Mouse (Mus musculus) layer of hippocampus, adult 2 months (tissue): ENCODE measurements around the gene Ezh1. TPM values are rescaled to one million over a fixed set of nuclear protein-coding genes. Genes with fewer than 3 reads are reported as not detected.
"Not testable (repeated sequence)": the region's sequence is repeated elsewhere in the genome, so short reads cannot be mapped to it uniquely, and the experiment has no call there.

Source experiments
- DNase-seq, 2 experiments: peaks; one replicate each; pipeline ENCODE4 v3.0.0; 2022; ENCODE audit warnings: low spot score in 2 of 2
- H3K27ac ChIP-seq: fragments of 200-600 bp; 2 replicates; pipeline ENCODE4 v1.8.1; 2022
- H3K4me3 ChIP-seq: fragments of 200-600 bp; 2 replicates; pipeline ENCODE4 v1.8.1; 2022; ENCODE audit warnings: mild to moderate bottlenecking
- CTCF ChIP-seq: fragments of 200-600 bp; conservative IDR thresholded peaks from 2 replicates; pipeline ENCODE4 v1.8.1; 2022; ENCODE audit warnings: antibody characterized with exemption, mild to moderate bottlenecking, moderate library complexity
- total RNA-seq, 2 experiments: library from RNA; stranded (reverse); gene quantifications; 2 replicates each; pipeline ENCODE4 v1.2.3; 2021

Gene Ezh1
- total RNA-seq, 2 experiments from 2014 or later: 73.6 to 81.8 TPM

- TF ChIP-seq CTCF: no peak
- Histone ChIP-seq H3K27ac (no peak overlapping the region), H3K4me3 (no peak overlapping the region)
- DNase-seq: no peak
Observed at GRCm38 (mm10) chr11:101164677-101165580, 61.3 kb downstream of the Ezh1 start.

GRCm38 (mm10) chr11:101164351-101164665 is 62.0 kb downstream of the Ezh1 start:
- TF ChIP-seq CTCF: no peak
- Histone ChIP-seq H3K27ac (no peak overlapping the region), H3K4me3 (no peak overlapping the region)
- no peak for DNase-seq

GRCm38 (mm10) chr11:101163476-101164350 is 62.5 kb downstream of the Ezh1 start:
- no peak for DNase-seq
- Histone ChIP-seq H3K27ac (peak overlapping the region; percentile 47; the same call in 1 of the 2 replicates), H3K4me3 (no peak overlapping the region)
- TF ChIP-seq CTCF: no peak

GRCm38 (mm10) chr11:101162772-101163171 is 63.5 kb downstream of the Ezh1 start:
- DNase-seq: no peak
- TF ChIP-seq CTCF: no peak
- Histone ChIP-seq H3K4me3 (no peak overlapping the region), H3K27ac (peak overlapping the region; percentile 47; the same call in 1 of the 2 replicates)

GRCm38 (mm10) chr11:101162301-101162700 is 64.0 kb downstream of the Ezh1 start:
- H3K27ac ChIP-seq: peak overlapping the region; percentile 47; the same call in 1 of the 2 replicates
- TF ChIP-seq CTCF: no peak
- H3K4me3 ChIP-seq: no peak overlapping the region
- no peak for DNase-seq

GRCm38 (mm10) chr11:101161551-101161950 is 64.7 kb downstream of the Ezh1 start:
- TF ChIP-seq CTCF: no peak
- no peak overlapping the region for H3K4me3 ChIP-seq
- no peak for DNase-seq
- no peak overlapping the region for H3K27ac ChIP-seq

- H3K4me3 ChIP-seq, DNase-seq, H3K27ac ChIP-seq: not testable (repeated sequence)
Observed at GRCm38 (mm10) chr11:101160981-101161505, 65.2 kb downstream of the Ezh1 start.

- H3K4me3 ChIP-seq: not testable (repeated sequence)
Observed at GRCm38 (mm10) chr11:101160151-101160550, 66.1 kb downstream of the Ezh1 start.

GRCm38 (mm10) chr11:101155728-101156371 is 70.4 kb downstream of the Ezh1 start, which contains the start of gene Tubg2:
Gene Tubg2 (plus strand): TSS chr11:101155907.
- Histone ChIP-seq H3K4me3 (peak within 1 kb of the TSS; percentile 68), H3K27ac (peak within 1 kb of the TSS; percentile 92)
- DNase-seq: peak; percentile 72 to 86
- TF ChIP-seq CTCF: 0 out of 2 replicates have a peak, but pooled peaks have one; percentile 25

More at GRCm38 (mm10) chr11:101160151-101160550, 66.1 kb downstream of the Ezh1 start:
- H3K27ac ChIP-seq, DNase-seq: not testable (repeated sequence)

GRCm38 (mm10) chr11:101155151-101155550 is 71.1 kb downstream of the Ezh1 start:
- DNase-seq: no peak
- no peak for TF ChIP-seq CTCF
- H3K27ac ChIP-seq: peak overlapping the region; percentile 92; the same call in 1 of the 2 replicates
- peak overlapping the region; percentile 68; the same call in 1 of the 2 replicates for H3K4me3 ChIP-seq

GRCm38 (mm10) chr11:101154648-101155047 is 71.6 kb downstream of the Ezh1 start:
- no peak for DNase-seq
- Histone ChIP-seq H3K27ac (no peak overlapping the region), H3K4me3 (no peak overlapping the region)
- TF ChIP-seq CTCF: no peak

- H3K4me3 ChIP-seq: no peak overlapping the region
Observed at GRCm38 (mm10) chr11:101152825-101153224, 73.4 kb downstream of the Ezh1 start.

GRCm38 (mm10) chr11:101151063-101151462 is 75.2 kb downstream of the Ezh1 start:
- 0 out of 2 replicates have a peak, but pooled peaks have one; percentile 22 for TF ChIP-seq CTCF
- no peak for DNase-seq

More at GRCm38 (mm10) chr11:101152825-101153224, 73.4 kb downstream of the Ezh1 start:
- no peak for DNase-seq
- H3K27ac ChIP-seq: no peak overlapping the region
- no peak for TF ChIP-seq CTCF

More at GRCm38 (mm10) chr11:101151063-101151462, 75.2 kb downstream of the Ezh1 start:
- Histone ChIP-seq H3K27ac (no peak overlapping the region), H3K4me3 (no peak overlapping the region)
